Mouse (Mus musculus): ENCODE measurements around the gene Gm17545. TPM values are rescaled to one million over a fixed set of nuclear protein-coding genes. Genes with fewer than 3 reads are reported as not detected.

Gene Gm17545
- polyA plus RNA-seq, 1 experiment from 2014 or later: not detected

DNA sequence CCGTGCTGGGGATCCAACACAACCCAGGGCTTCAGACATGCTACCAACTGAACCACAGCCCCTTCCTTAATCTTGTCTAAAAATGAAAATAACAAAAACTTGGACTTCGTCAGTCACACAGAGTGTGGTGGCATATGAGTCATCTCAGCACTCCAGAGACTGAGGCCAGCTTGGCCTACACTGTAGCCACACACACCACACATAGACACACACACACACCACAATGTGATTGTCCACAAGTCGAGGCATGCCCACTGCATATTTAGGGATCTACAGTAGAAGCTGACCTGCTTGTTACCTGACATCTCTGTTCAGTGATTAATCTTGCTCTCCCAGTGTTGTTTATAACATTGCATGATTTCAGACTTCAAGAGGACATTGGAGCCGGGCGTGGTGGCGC lies 4.9 kb upstream of the Gm17545 start:
- Histone ChIP-seq H3K9me3 (no peaks in the 10 kb centered on the region), H3K4me2 (no peak overlapping the region), H3K27me3 (no peaks in the 10 kb centered on the region), H3K9ac (no peak overlapping the region), H3K36me3 (peaks cover 82% of the 10 kb centered on the region), H3K27ac (replicated peaks) (no peak overlapping the region), H3K4me1 (replicated peaks) (no peaks in the 10 kb centered on the region), H3K4me3 (no peak overlapping the region)
- 95% methylated on average over 6 of the region's 6 CpGs for WGBS
- ATAC-seq (ENCODE audit: low read depth): no peak

DNA sequence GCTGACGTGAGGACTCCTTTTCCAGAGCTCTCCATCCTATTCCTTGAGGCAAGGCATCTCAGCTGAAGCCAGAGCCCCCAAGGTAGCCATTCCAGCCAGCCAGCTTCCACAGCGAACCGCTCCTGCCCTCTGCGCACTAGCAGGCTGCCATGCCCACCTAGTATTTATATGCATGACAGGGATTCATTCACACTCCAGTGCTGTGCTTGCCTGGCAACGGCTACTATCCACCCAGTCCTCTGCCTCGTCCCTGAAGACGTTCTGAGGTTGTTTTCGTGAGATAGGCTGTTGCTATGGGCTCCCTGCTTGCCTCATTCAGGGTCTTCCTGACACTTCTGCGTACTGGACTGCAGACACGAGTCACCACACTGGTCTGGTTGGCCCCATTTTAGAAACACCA lies 1.4 kb upstream of the Gm17545 start:
- no peak for ATAC-seq (ENCODE audit: low read depth)
- no peaks in the 10 kb centered on the region for H3K9me3 ChIP-seq
- 86% methylated on average over 10 of the region's 10 CpGs for WGBS
- no peaks in the 10 kb centered on the region for H3K27me3 ChIP-seq
- H3K4me2 ChIP-seq: no peak overlapping the region
- no peak overlapping the region for H3K27ac ChIP-seq (replicated peaks)
- peaks cover 100% of the 10 kb centered on the region for H3K36me3 ChIP-seq
- H3K4me1 ChIP-seq (replicated peaks): no peaks in the 10 kb centered on the region
- H3K4me3 ChIP-seq: no peak overlapping the region
- H3K9ac ChIP-seq: no peak overlapping the region

DNA sequence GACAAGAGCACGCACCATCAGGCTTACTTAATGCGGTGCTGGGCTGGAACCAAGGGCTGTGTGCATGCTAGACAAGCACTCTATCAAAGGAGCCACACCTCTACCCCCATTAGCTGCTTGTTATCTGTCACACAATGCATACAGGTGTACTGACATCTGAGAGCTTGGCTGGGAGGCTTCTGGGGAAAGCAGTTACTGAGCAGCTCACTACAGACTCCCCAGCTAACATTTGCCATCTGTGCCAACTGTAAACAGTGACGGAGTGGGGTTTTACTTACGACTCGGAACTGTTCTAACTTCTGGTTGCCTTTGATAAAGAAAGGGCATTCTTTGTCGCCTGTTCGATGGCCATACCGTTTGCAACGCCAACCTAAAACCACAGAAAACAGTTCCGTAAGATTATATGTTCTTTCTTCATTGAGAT lies 577 bp upstream of the Gm17545 start:
- Histone ChIP-seq H3K9ac (no peak overlapping the region), H3K4me2 (no peak overlapping the region), H3K36me3 (peaks cover 96% of the 10 kb centered on the region), H3K9me3 (no peaks in the 10 kb centered on the region), H3K27me3 (no peaks in the 10 kb centered on the region), H3K4me1 (replicated peaks) (no peaks in the 10 kb centered on the region), H3K27ac (replicated peaks) (no peak overlapping the region), H3K4me3 (no peak overlapping the region)
- no peak for ATAC-seq (ENCODE audit: low read depth)
- WGBS: 97% methylated on average over 10 of the region's 10 CpGs

DNA sequence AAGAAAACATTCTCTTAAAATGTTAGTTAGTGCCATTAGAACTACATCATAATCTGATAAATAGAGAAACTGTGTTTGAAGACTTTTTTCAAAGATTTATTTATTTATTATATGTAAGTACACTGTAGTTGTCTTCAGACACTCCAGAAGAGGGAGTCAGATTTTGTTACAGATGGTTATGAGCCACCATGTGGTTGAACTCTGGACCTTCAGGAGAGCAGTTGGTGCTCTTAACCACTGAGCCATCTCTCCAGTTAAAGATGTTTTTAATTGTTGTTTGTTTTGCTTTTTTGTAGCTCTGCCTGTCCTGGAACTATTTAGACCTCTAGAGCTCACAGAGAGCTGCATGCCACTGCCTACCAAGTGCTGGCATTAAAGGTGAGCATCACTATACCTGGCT lies 951 bp downstream of the Gm17545 start:
- no peaks in the 10 kb centered on the region for H3K27me3 ChIP-seq
- H3K9ac ChIP-seq: no peak overlapping the region
- no peaks in the 10 kb centered on the region for H3K9me3 ChIP-seq
- ATAC-seq (ENCODE audit: low read depth): no peak
- no peak overlapping the region for H3K4me2 ChIP-seq
- peaks cover 81% of the 10 kb centered on the region for H3K36me3 ChIP-seq
- no peak overlapping the region for H3K4me3 ChIP-seq
- H3K4me1 ChIP-seq (replicated peaks): no peaks in the 10 kb centered on the region
- H3K27ac ChIP-seq (replicated peaks): no peak overlapping the region

DNA sequence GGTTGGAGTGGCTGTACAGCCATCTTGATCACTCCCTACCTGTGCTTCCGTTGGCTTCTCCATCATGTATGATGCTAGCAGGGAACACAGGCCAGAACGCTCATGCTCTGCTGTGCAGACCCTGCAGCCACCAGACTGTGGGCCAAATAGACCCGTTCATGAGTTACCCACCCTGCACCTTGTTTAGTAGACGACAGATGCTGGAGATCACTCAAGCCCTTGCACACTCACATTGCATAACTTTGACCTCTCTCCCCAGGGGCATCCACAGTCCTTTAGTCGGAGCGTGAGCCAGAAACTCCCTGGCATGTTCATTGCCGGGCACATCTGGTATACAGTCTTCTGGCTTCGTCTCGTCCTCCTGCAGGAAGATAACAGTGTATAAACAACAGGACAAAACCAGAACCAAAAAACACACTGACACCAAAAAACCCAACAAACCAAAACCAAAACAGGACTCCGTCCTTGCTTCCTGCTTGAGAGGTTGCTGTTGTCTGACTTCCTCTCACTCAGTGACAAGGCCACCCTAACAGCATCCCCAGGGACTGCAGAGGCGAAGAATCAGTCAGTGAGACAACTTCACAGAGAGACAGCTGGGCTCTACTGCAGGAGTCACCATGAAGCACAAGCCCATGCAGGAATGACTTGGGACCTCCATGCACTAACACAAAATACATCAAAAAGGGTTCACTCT lies 3.2 kb downstream of the Gm17545 start:
- no peak for ATAC-seq (ENCODE audit: low read depth)
- peaks cover 74% of the 10 kb centered on the region for H3K36me3 ChIP-seq
- H3K4me3 ChIP-seq: no peak overlapping the region

DNA sequence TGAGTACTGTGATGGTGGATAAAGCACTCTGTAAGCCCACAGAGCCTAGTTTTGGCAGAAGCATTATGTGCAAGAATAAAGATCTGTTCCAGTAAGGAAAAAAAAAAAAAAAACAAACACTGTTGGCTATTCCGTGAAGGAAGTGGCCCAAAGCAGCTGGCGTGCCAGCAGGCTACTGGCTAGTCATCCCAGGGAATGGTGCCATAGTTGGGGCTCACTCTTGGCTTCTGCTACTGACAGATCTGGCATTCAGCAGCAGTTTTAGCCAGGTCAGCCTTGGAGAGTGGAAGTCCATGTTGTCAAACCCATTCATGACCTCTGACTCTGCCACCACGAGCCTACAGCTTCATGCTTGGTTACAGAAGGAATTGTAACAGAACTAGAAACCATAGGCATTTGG lies 7.9 kb downstream of the Gm17545 start:
- Histone ChIP-seq H3K36me3 (peaks cover 46% of the 10 kb centered on the region), H3K9me3 (no peaks in the 10 kb centered on the region), H3K27ac (replicated peaks) (no peak overlapping the region), H3K4me1 (replicated peaks) (peaks cover 7% of the 10 kb centered on the region; the same call in 1 of the 2 replicates), H3K9ac (no peak overlapping the region), H3K4me2 (no peak overlapping the region), H3K27me3 (no peaks in the 10 kb centered on the region), H3K4me3 (no peak overlapping the region)
- WGBS: 93% methylated on average over 3 of the region's 3 CpGs
- ATAC-seq (ENCODE audit: low read depth): no peak

More for the DNA sequence above, 3.2 kb downstream of the Gm17545 start:
- Histone ChIP-seq H3K9ac (no peak overlapping the region), H3K27ac (replicated peaks) (no peak overlapping the region), H3K9me3 (no peaks in the 10 kb centered on the region), H3K27me3 (no peaks in the 10 kb centered on the region), H3K4me2 (no peak overlapping the region), H3K4me1 (replicated peaks) (no peaks in the 10 kb centered on the region)
- 88% methylated on average over 11 of the region's 11 CpGs for WGBS

DNA sequence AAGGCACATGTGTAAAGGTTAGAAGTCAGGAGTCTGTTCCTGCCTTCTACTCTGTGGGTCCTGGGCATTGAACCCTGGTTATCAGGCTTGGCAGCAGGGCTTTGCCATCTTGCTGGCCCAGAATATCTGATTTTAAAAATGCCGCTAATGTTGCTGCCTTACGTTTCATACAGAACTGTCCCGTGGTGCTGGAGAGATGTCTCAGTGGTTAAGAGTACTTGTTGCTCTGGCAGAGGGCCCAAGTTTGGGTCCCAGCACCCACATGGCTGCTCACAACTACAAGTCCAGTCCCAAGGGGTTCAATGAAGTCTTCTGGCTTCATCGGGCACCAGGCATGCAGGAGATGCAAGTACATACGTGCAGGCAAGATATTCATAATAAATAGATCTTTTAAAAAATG lies 12.1 kb downstream of the Gm17545 start:
- Histone ChIP-seq H3K4me3 (no peak overlapping the region), H3K9ac (no peak overlapping the region), H3K36me3 (peaks cover 28% of the 10 kb centered on the region), H3K9me3 (no peaks in the 10 kb centered on the region), H3K27me3 (no peaks in the 10 kb centered on the region), H3K27ac (replicated peaks) (no peak overlapping the region), H3K4me2 (no peak overlapping the region), H3K4me1 (replicated peaks) (peaks cover 14% of the 10 kb centered on the region; the same call in 1 of the 2 replicates)
- WGBS: 97% methylated on average over 5 of the region's 5 CpGs
- no peak for ATAC-seq (ENCODE audit: low read depth)

DNA sequence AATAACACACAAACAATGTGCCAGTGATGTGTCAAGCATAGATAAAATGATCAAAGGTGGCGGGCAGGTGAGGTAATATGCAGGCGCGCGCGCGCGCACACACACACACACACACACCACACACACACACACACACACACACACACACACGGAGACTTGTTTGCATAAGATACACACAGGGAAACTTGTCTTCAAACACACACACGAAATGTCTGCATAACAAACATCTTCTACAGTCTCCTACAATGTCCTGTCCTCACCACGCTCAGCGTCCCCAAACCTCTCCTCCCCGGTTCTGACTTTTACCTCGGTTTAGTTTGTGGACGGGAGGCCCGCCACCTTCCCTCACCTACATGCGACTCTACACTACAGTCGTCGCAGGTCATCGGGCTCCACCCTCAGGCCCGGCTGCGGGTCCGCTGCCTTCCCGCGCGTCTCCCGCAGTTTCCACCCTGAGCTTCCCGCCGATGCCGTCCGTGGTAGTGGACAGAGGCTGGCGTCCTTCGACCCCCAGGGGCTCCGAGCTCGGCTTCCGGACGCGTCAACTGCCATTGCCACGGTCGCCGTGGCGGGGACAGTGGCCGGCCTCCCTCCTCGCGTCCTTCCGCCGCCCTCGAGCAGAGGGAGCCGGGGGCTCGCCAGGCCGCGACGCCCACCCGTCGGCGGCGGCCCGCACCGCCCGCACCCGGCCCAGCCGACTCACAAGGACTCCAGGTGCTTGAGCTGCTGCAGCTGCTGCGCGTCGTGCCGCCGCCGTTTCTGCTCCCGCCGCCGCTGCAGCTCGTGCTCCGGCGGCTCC lies 13.5 kb downstream of the Gm17545 start:
- Histone ChIP-seq H3K27ac (replicated peaks) (peak overlapping the region; percentile 96), H3K27me3 (no peaks in the 10 kb centered on the region), H3K4me1 (replicated peaks) (peaks cover 14% of the 10 kb centered on the region; the same call in 1 of the 2 replicates), H3K4me2 (peak overlapping the region; percentile 75), H3K9me3 (no peaks in the 10 kb centered on the region), H3K4me3 (peak overlapping the region; percentile 70), H3K9ac (peak overlapping the region; percentile 91), H3K36me3 (peaks cover 17% of the 10 kb centered on the region)
- WGBS: 2% methylated on average over 67 of the region's 73 CpGs
- ATAC-seq (ENCODE audit: low read depth): peak; percentile 77

DNA sequence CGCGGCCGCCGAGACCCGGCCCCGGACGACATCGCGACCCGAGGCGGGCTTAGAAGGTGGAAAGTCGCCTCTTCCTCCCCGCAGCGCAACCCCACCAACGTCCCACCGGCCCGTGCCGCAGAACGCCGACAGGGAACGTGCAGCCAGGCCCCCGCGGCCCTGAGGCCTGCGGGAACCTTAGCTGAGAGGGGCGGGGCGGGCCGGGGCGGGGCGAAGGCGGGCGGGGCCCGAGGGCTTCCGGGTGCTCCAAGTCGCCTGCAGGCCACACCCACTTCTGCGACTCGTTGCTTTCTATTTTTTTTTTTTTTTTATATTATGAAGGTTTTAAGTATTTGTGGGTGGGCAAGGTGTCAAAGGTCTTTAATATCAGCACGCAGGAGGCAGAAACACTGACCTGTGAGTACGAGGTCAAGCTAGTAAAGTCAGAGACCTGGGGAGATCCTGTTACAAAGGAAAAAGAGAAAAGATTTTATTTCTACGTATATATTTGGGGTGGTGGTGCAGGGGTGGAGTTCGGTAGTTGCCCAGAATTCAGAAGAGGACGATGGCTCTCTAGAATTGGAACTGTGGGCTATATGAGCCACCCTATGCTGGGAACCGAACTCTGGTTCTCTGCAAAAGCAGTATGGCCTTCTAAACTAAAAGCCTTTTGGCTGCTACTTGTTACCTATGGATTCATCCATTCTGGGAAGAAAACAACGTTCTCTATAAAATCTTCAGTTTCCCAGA lies 14.2 kb downstream of the Gm17545 start:
- H3K4me3 ChIP-seq: peak overlapping the region; percentile 70
- no peaks in the 10 kb centered on the region for H3K9me3 ChIP-seq
- H3K4me1 ChIP-seq (replicated peaks): peaks cover 14% of the 10 kb centered on the region; the same call in 1 of the 2 replicates
- H3K27ac ChIP-seq (replicated peaks): peak overlapping the region; percentile 96
- peaks cover 16% of the 10 kb centered on the region for H3K36me3 ChIP-seq
- H3K27me3 ChIP-seq: no peaks in the 10 kb centered on the region
- peak overlapping the region; percentile 75 for H3K4me2 ChIP-seq
- 5% methylated on average over 33 of the region's 43 CpGs for WGBS
- ATAC-seq (ENCODE audit: low read depth): peak; percentile 92
- peak overlapping the region; percentile 91 for H3K9ac ChIP-seq

DNA sequence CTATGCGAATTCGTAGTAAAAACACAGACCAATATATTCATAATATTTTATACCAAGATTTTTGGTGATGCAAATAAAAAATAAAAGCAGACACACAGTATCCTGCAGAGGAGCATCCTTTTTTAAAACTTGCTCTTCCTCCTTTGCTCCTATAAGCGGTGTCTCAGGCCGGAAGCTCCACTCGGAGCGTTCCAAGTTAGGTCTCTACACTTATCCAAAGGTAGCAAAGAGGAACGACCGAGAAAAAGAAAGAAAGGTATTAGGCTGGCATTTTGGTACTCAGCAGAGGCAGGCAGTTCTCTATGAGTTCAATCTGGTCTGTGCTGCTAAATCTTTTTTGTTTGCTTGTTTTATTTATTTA lies 14.8 kb downstream of the Gm17545 start:
- WGBS: 80% methylated on average over 8 of the region's 8 CpGs
- ATAC-seq (ENCODE audit: low read depth): no peak
- Histone ChIP-seq H3K9ac (no peak overlapping the region), H3K4me1 (replicated peaks) (peaks cover 14% of the 10 kb centered on the region; the same call in 1 of the 2 replicates), H3K9me3 (no peaks in the 10 kb centered on the region), H3K4me3 (no peak overlapping the region), H3K27ac (replicated peaks) (no peak overlapping the region), H3K36me3 (peaks cover 14% of the 10 kb centered on the region), H3K4me2 (no peak overlapping the region), H3K27me3 (no peaks in the 10 kb centered on the region)

DNA sequence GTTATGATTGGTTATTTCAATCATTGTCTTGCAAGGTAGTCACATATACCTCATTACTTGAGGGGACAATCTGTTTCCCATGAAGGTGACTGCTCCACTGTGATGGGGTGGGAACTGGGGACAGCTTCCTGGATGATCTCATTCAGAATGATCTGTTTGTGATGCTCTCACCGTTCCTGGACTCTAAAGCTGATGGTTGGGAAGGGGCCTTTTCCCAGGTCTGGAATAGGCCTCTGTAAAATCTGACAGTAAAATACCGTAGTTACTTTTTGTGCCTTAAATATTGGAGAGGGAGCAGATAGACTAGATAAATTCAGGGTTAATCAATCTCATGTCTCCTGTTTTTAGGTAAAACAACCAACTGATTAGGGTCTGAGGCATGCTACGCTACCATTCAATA lies 15.6 kb downstream of the Gm17545 start, which contains the start of gene Rp9:
Rp9 (minus strand) TSS at position 101 of the 400 bp plus-strand sequence.
- ATAC-seq (ENCODE audit: low read depth): no peak
- peak within 1 kb of the TSS; percentile 70 for H3K4me3 ChIP-seq

DNA sequence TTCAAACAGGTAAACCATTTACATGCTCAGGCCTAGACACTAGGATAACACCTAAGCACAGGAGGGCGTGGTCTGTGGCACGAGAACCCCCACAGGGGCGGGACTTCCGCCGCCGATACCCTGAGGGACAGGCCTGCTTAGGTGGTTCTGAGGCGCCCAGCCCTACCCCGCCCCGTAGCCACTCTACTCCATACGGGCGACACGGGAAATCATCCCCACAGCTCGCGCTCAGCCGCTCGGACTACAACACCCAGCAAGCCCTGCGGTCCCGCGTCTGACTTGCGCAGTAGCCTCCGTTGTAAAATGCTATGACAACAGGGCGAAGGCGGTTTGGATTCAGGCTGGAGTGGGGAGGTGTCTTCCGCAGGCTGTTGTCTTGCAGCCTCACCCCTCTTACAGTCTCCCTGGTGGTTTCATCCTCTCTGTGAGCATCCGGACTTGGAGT lies 21.4 kb downstream of the Gm17545 start, which contains the start of gene Bbs9:
Bbs9 (plus strand) TSS at position 292 of the 445 bp plus-strand sequence.
- Histone ChIP-seq H3K27ac (replicated peaks) (peak within 1 kb of the TSS; percentile 62), H3K9me3 (no peaks in the 10 kb centered on the region), H3K4me2 (peak within 1 kb of the TSS; percentile 90), H3K4me3 (peak within 1 kb of the TSS; percentile 70), H3K36me3 (no peaks in the 10 kb centered on the region), H3K9ac (peak within 1 kb of the TSS; percentile 78), H3K27me3 (no peaks in the 10 kb centered on the region), H3K4me1 (replicated peaks) (peaks cover 20% of the 10 kb centered on the region)
- WGBS: under 1% methylated on average over 25 of the region's 25 CpGs
- peak; percentile 99 for ATAC-seq (ENCODE audit: low read depth)

More for the DNA sequence above, 15.6 kb downstream of the Gm17545 start, which contains the start of gene Rp9:
- Histone ChIP-seq H3K27me3 (no peaks in the 10 kb centered on the region), H3K9me3 (no peaks in the 10 kb centered on the region), H3K36me3 (peaks cover 8% of the 10 kb centered on the region), H3K4me1 (replicated peaks) (peaks cover 14% of the 10 kb centered on the region; the same call in 1 of the 2 replicates), H3K9ac (peak within 1 kb of the TSS; percentile 91), H3K4me2 (peak within 1 kb of the TSS; percentile 75), H3K27ac (replicated peaks) (0 out of 2 replicates have a peak within 1 kb of the TSS, but pooled peaks have one; percentile 96)
- WGBS: 91% methylated on average over 3 of the region's 3 CpGs

Data from neural tube, embryonic 13.5 days (tissue).